In genomic region chr10:24593556-24593955, GRCm38 (mm10) we compare ENCODE assay signal across 14 mouse cellular contexts. TPM values are rescaled to one million over a fixed set of nuclear protein-coding genes. Genes with fewer than 3 reads are reported as not detected.
DNase-seq lines count a peak whose midpoint lies in the region; ATAC-seq and TF ChIP-seq lines count a peak whose summit lies in the region.
"Had no signal": no experiment of that assay in that cellular context is flagged by ENCODE, and none has a peak within 500 bp of the region (broad histone marks: within the 10 kb centered on the region; RNA-seq: fewer than 3 reads in every experiment).

No protein-coding gene starts in this region.

- no peaks in the 10 kb centered on the region for H3K27me3 ChIP-seq in intestine, embryonic 15.5 days (replicated peaks)
- H3K27me3 ChIP-seq in intestine, postnatal 0 days (replicated peaks; ENCODE audit: control insufficient read depth, insufficient read depth, low read length) = no peaks in the 10 kb centered on the region
- H3K27me3 ChIP-seq in embryonic facial prominence, embryonic 13.5 days = no peaks in the 10 kb centered on the region
- no peaks in the 10 kb centered on the region for H3K27me3 ChIP-seq in heart, embryonic 13.5 days (replicated peaks)
- H3K27me3 ChIP-seq in limb, embryonic 14.5 days (ENCODE audit: control insufficient read depth, insufficient read depth, low read length) = no peaks in the 10 kb centered on the region
- H3K27me3 ChIP-seq: neural tube, embryonic 15.5 days had no signal

- no peak overlapping the region; the same call in 1 of the 2 replicates for H3K4me2 ChIP-seq in intestine, embryonic 15.5 days (replicated peaks)
- H3K4me2 ChIP-seq in intestine, postnatal 0 days (replicated peaks; ENCODE audit: low read depth) = no peak overlapping the region
- peak overlapping the region; percentile 73 for H3K4me2 ChIP-seq in embryonic facial prominence, embryonic 13.5 days
- H3K4me2 ChIP-seq in heart, embryonic 13.5 days = peak overlapping the region; percentile 80
- H3K4me2 ChIP-seq in limb, embryonic 14.5 days (replicated peaks; ENCODE audit: low read depth, low read length, severe bottlenecking) = peak overlapping the region; percentile 70; the same call in 1 of the 2 replicates
- H3K4me2 ChIP-seq: liver, embryonic 15.5 days; neural tube, embryonic 15.5 days had no signal

- H3K9me3 ChIP-seq in intestine, embryonic 15.5 days = no peaks in the 10 kb centered on the region
- H3K9me3 ChIP-seq in intestine, postnatal 0 days (ENCODE audit: control insufficient read depth) = no peaks in the 10 kb centered on the region
- no peaks in the 10 kb centered on the region for H3K9me3 ChIP-seq in embryonic facial prominence, embryonic 13.5 days
- H3K9me3 ChIP-seq in heart, embryonic 13.5 days = no peaks in the 10 kb centered on the region
- H3K9me3 ChIP-seq in limb, embryonic 14.5 days (ENCODE audit: control insufficient read depth, low read length) = no peaks in the 10 kb centered on the region
- H3K9me3 ChIP-seq: liver, embryonic 15.5 days; neural tube, embryonic 15.5 days had no signal

- no peaks in the 10 kb centered on the region for H3K36me3 ChIP-seq in intestine, embryonic 15.5 days
- no peaks in the 10 kb centered on the region for H3K36me3 ChIP-seq in intestine, postnatal 0 days (ENCODE audit: control insufficient read depth, insufficient read depth)
- 0 out of 2 replicates have a peak, but pooled peaks cover 5% of the 10 kb centered on the region for H3K36me3 ChIP-seq in embryonic facial prominence, embryonic 13.5 days
- peaks cover 16% of the 10 kb centered on the region for H3K36me3 ChIP-seq in heart, embryonic 13.5 days
- H3K36me3 ChIP-seq in limb, embryonic 14.5 days (ENCODE audit: control insufficient read depth, insufficient read depth, low read length) = no peaks in the 10 kb centered on the region
- H3K36me3 ChIP-seq: liver, embryonic 15.5 days; neural tube, embryonic 15.5 days had no signal

- H3K4me3 ChIP-seq in intestine, embryonic 15.5 days (replicated peaks) = no peak overlapping the region
- no peak overlapping the region for H3K4me3 ChIP-seq in intestine, postnatal 0 days (ENCODE audit: low read depth, low read length)
- H3K4me3 ChIP-seq in embryonic facial prominence, embryonic 13.5 days = no peak overlapping the region
- H3K4me3 ChIP-seq in heart, embryonic 13.5 days = no peak overlapping the region
- no peak overlapping the region for H3K4me3 ChIP-seq in limb, embryonic 14.5 days (replicated peaks; ENCODE audit: low read length)
- H3K4me3 ChIP-seq: liver, embryonic 15.5 days; neural tube, embryonic 15.5 days had no signal

- TF ChIP-seq POLR2A in limb, embryonic 14.5 days (IDR thresholded peaks at IDR 0.05; ENCODE audit: borderline replicate concordance, extremely low read depth, insufficient read depth, insufficient read length) = no peak

- peaks cover 20% of the 10 kb centered on the region for H3K4me1 ChIP-seq in intestine, embryonic 15.5 days (replicated peaks)
- no peaks in the 10 kb centered on the region; the same call in 1 of the 2 replicates for H3K4me1 ChIP-seq in intestine, postnatal 0 days (replicated peaks; ENCODE audit: control insufficient read depth, insufficient read depth, low read length)
- peaks cover 64% of the 10 kb centered on the region for H3K4me1 ChIP-seq in embryonic facial prominence, embryonic 13.5 days
- peaks cover 68% of the 10 kb centered on the region for H3K4me1 ChIP-seq in heart, embryonic 13.5 days
- peaks cover 38% of the 10 kb centered on the region for H3K4me1 ChIP-seq in limb, embryonic 14.5 days (ENCODE audit: control insufficient read depth, insufficient read depth, low read length)
- H3K4me1 ChIP-seq: liver, embryonic 15.5 days had no signal

- 0 out of 2 replicates have a peak overlapping the region, but pooled peaks have one; percentile 1 for H3K27ac ChIP-seq in intestine, embryonic 15.5 days
- H3K27ac ChIP-seq in intestine, postnatal 0 days (ENCODE audit: low read depth, low read length) = no peak overlapping the region
- no peak overlapping the region for H3K27ac ChIP-seq in embryonic facial prominence, embryonic 13.5 days
- H3K27ac ChIP-seq in heart, embryonic 13.5 days (replicated peaks) = peak overlapping the region; percentile 99
- no peak overlapping the region for H3K27ac ChIP-seq in limb, embryonic 14.5 days (replicated peaks; ENCODE audit: low read depth, low read length)
- H3K27ac ChIP-seq: liver, embryonic 15.5 days; neural tube, embryonic 15.5 days had no signal

- no peak overlapping the region for H3K9ac ChIP-seq in intestine, embryonic 15.5 days
- H3K9ac ChIP-seq in intestine, postnatal 0 days (ENCODE audit: low read depth, low read length) = no peak overlapping the region
- 0 out of 2 replicates have a peak overlapping the region, but pooled peaks have one; percentile 11 for H3K9ac ChIP-seq in embryonic facial prominence, embryonic 13.5 days
- no peak overlapping the region for H3K9ac ChIP-seq in heart, embryonic 13.5 days
- H3K9ac ChIP-seq in limb, embryonic 14.5 days (ENCODE audit: low read depth, low read length, severe bottlenecking) = no peak overlapping the region
- H3K9ac ChIP-seq: liver, embryonic 15.5 days; neural tube, embryonic 15.5 days had no signal

- 72% methylated on average over 4 of the region's 4 CpGs for WGBS in intestine, embryonic 15.5 days
- 81% methylated on average over 4 of the region's 4 CpGs for WGBS in intestine, postnatal 0 days
- 46% methylated on average over 4 of the region's 4 CpGs for WGBS in embryonic facial prominence, embryonic 13.5 days
- WGBS in heart, embryonic 13.5 days = 31% methylated on average over 4 of the region's 4 CpGs
- 33% methylated on average over 4 of the region's 4 CpGs for WGBS in limb, embryonic 14.5 days

- no peak for TF ChIP-seq CTCF in intestine, postnatal 0 days (IDR thresholded peaks at IDR 0.05; ENCODE audit: low read depth)

- no peak for DNase-seq in limb, embryonic 14.5 days (ENCODE audit: low spot score)
- DNase-seq in spleen, adult 12 weeks (ENCODE audit: low spot score) = no peak
- DNase-seq in adrenal gland, postnatal 4 days (ENCODE audit: low spot score in 2 of 2) = no peak
- no peak for DNase-seq in cerebellum, adult 11-12 months
- DNase-seq: adrenal gland, postnatal 10 days; kidney, postnatal 36 days; midbrain, embryonic 14.5 days; right cerebral cortex, postnatal 25 days had no signal

- no peak for ATAC-seq in intestine, embryonic 15.5 days
- no peak for ATAC-seq in intestine, postnatal 0 days
- no peak for ATAC-seq in embryonic facial prominence, embryonic 13.5 days (ENCODE audit: insufficient number of reproducible peaks, insufficient read depth, low FRiP score, low TSS enrichment, low read depth)
- ATAC-seq in heart, embryonic 13.5 days (ENCODE audit: extremely low read depth, insufficient number of reproducible peaks, low FRiP score, low TSS enrichment) = peak; percentile 52; the same call in 1 of the 2 replicates
- ATAC-seq in limb, embryonic 14.5 days (ENCODE audit: low FRiP score, low read depth) = no peak

RNA-seq across cellular contexts. Expression of gene Ccn2, which starts 1.7 kb away (rescaled TPM):
- polyA plus RNA-seq in intestine, embryonic 15.5 days (2015; fragmentation: Nextera tagmentation; extraction: Ambion mirVana) = 9.3 and 10.1 TPM in 2 replicates
- 7.8 and 10.2 TPM in 2 replicates for polyA plus RNA-seq in intestine, postnatal 0 days (2015; fragmentation: Nextera tagmentation; extraction: Ambion mirVana)
- polyA plus RNA-seq in embryonic facial prominence, embryonic 13.5 days (2015; fragmentation: Nextera tagmentation; extraction: Ambion mirVana) = 25.3 and 40.2 TPM in 2 replicates
- polyA plus RNA-seq in heart, embryonic 13.5 days (2015; fragmentation: Nextera tagmentation; extraction: Ambion mirVana) = 35.6 and 36.8 TPM in 2 replicates
- polyA plus RNA-seq in limb, embryonic 14.5 days (2012; rRNA removed) = 103 and 134 TPM in 2 replicates
- polyA plus RNA-seq in limb, embryonic 14.5 days (2014; fragmentation: Nextera tagmentation; extraction: Ambion mirVana) = 13.5 and 15.8 TPM in 2 replicates
- 10 to 100 TPM; 20.8 to 24.8 TPM for total RNA-seq in adrenal gland, postnatal 4 days (2021)

Comparison
In these comparisons a context has a peak if more than half of its experiments do, and no peak if none do; other contexts are left out.
1. H3K27ac ChIP-seq: peak in intestine, embryonic 15.5 days (single experiment) and heart, embryonic 13.5 days (single experiment); none in intestine, postnatal 0 days (single experiment), embryonic facial prominence, embryonic 13.5 days (single experiment) and limb, embryonic 14.5 days (single experiment).
2. H3K4me2 ChIP-seq: peak in embryonic facial prominence, embryonic 13.5 days (single experiment), heart, embryonic 13.5 days (single experiment) and limb, embryonic 14.5 days (single experiment); none in intestine, embryonic 15.5 days (single experiment) and intestine, postnatal 0 days (single experiment).